Comparison of ENCODE assay signal across 29 mouse cellular contexts in the genomic region with DNA sequence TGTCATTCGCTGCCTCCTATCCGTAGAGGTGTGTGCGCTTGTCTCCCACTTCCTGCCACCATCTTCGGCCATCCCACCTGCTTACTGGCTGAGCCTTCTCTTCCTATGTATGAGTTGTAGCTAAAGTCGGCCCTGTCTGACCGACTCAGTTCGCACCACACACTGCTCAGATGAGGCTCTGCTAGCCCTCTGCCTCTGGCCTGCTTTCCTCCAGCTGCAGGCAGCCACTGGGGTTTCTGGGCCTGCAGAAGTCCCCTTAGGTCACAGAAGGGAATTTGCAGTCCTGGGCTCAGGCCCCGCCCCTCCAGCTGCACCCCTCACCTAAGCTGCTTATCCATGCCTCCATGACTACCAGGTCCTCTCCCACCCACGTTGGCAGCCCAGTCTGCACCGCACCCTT. TPM values are rescaled to one million over a fixed set of nuclear protein-coding genes. Genes with fewer than 3 reads are reported as not detected.
DNase-seq lines count a peak whose midpoint lies in the region; ATAC-seq and TF ChIP-seq lines count a peak whose summit lies in the region.
"Had no signal": no experiment of that assay in that cellular context is flagged by ENCODE, and none has a peak within 500 bp of the region (broad histone marks: within the 10 kb centered on the region; RNA-seq: fewer than 3 reads in every experiment).

No protein-coding gene starts in this region.

- DNase-seq in limb, embryonic 10.5 days (ENCODE audit: low spot score): no peak
- DNase-seq in CD4-positive helper T cell, adult 2 months (ENCODE audit: low read depth, low spot score): peak; percentile 12
- peak; percentile 29 for DNase-seq in ES-CJ7 (ENCODE audit: low read depth, low spot score)
- DNase-seq in retina, postnatal 1 day: peak; percentile 58
- no peak for DNase-seq in right cerebral cortex, postnatal 36 days (ENCODE audit: low spot score in 2 of 2)
- DNase-seq: adrenal gland, adult 2 months; adrenal gland, postnatal 36 days; cerebellum, adult 18-20 months; cerebellum, postnatal 10 days; gastrocnemius, postnatal 25 days; heart, adult 2 months; heart, postnatal 10 days; kidney, adult 8-10 months; kidney, postnatal 4 days; lung, embryonic 14.5 days; thymus, adult 2 months; thymus, postnatal 4 days had no signal

- H3K9ac ChIP-seq in limb, embryonic 12.5 days (replicated peaks): no peak overlapping the region
- no peak overlapping the region for H3K9ac ChIP-seq in intestine, postnatal 0 days (ENCODE audit: low read depth, low read length)
- H3K9ac ChIP-seq: heart, embryonic 13.5 days; hindbrain, embryonic 15.5 days; intestine, embryonic 15.5 days; limb, embryonic 15.5 days; liver, embryonic 14.5 days; lung, embryonic 14.5 days; midbrain, embryonic 12.5 days; neural tube, embryonic 12.5 days had no signal

- no peak for TF ChIP-seq CTCF in intestine, postnatal 0 days (IDR thresholded peaks at IDR 0.05; ENCODE audit: low read depth)

- H3K9me3 ChIP-seq in limb, embryonic 12.5 days: no peaks in the 10 kb centered on the region
- no peaks in the 10 kb centered on the region for H3K9me3 ChIP-seq in limb, embryonic 10.5 days (replicated peaks)
- H3K9me3 ChIP-seq in intestine, postnatal 0 days (ENCODE audit: control insufficient read depth): no peaks in the 10 kb centered on the region
- H3K9me3 ChIP-seq: heart, embryonic 13.5 days; hindbrain, embryonic 15.5 days; intestine, embryonic 15.5 days; limb, embryonic 15.5 days; midbrain, embryonic 12.5 days; neural tube, embryonic 12.5 days had no signal

- H3K4me3 ChIP-seq in limb, embryonic 12.5 days (replicated peaks): no peak overlapping the region
- no peak overlapping the region for H3K4me3 ChIP-seq in limb, embryonic 10.5 days
- H3K4me3 ChIP-seq in intestine, postnatal 0 days (ENCODE audit: low read depth, low read length): no peak overlapping the region
- H3K4me3 ChIP-seq: heart, adult 2 months; heart, embryonic 13.5 days; hindbrain, embryonic 15.5 days; intestine, embryonic 15.5 days; limb, embryonic 15.5 days; midbrain, embryonic 12.5 days; myocyte; neural tube, embryonic 12.5 days had no signal

- WGBS in limb, embryonic 12.5 days: 70% methylated on average over 10 of the region's 10 CpGs
- 74% methylated on average over 10 of the region's 10 CpGs for WGBS in limb, embryonic 10.5 days
- WGBS in intestine, postnatal 0 days: 77% methylated on average over 10 of the region's 10 CpGs

- H3K4me2 ChIP-seq in limb, embryonic 12.5 days: no peak overlapping the region
- no peak overlapping the region for H3K4me2 ChIP-seq in intestine, postnatal 0 days (replicated peaks; ENCODE audit: low read depth)
- H3K4me2 ChIP-seq: heart, embryonic 13.5 days; hindbrain, embryonic 15.5 days; intestine, embryonic 15.5 days; limb, embryonic 15.5 days; lung, embryonic 14.5 days; midbrain, embryonic 12.5 days; neural tube, embryonic 12.5 days had no signal

- no peaks in the 10 kb centered on the region for H3K36me3 ChIP-seq in limb, embryonic 12.5 days
- H3K36me3 ChIP-seq in limb, embryonic 10.5 days: no peaks in the 10 kb centered on the region
- H3K36me3 ChIP-seq in intestine, postnatal 0 days (ENCODE audit: control insufficient read depth, insufficient read depth): no peaks in the 10 kb centered on the region
- H3K36me3 ChIP-seq: hindbrain, embryonic 15.5 days; intestine, embryonic 15.5 days; limb, embryonic 15.5 days; midbrain, embryonic 12.5 days; neural tube, embryonic 12.5 days had no signal

- H3K27ac ChIP-seq in limb, embryonic 12.5 days: 0 out of 2 replicates have a peak overlapping the region, but pooled peaks have one; percentile 5
- no peak overlapping the region for H3K27ac ChIP-seq in limb, embryonic 10.5 days
- no peak overlapping the region for H3K27ac ChIP-seq in intestine, postnatal 0 days (ENCODE audit: low read depth, low read length)
- H3K27ac ChIP-seq: heart, adult 2 months; heart, embryonic 13.5 days; hindbrain, embryonic 15.5 days; intestine, embryonic 15.5 days; kidney, postnatal 0 days; limb, embryonic 15.5 days; liver, embryonic 14.5 days; midbrain, embryonic 12.5 days; neural tube, embryonic 12.5 days had no signal

- ATAC-seq in limb, embryonic 12.5 days (ENCODE audit: insufficient number of reproducible peaks, insufficient read depth, low FRiP score, low TSS enrichment, low read depth): no peak
- no peak for ATAC-seq in intestine, postnatal 0 days
- ATAC-seq: forebrain, embryonic 14.5 days; intestine, embryonic 15.5 days had no signal

- peaks cover 40% of the 10 kb centered on the region for H3K4me1 ChIP-seq in limb, embryonic 12.5 days (replicated peaks)
- peaks cover 35% of the 10 kb centered on the region for H3K4me1 ChIP-seq in limb, embryonic 10.5 days
- H3K4me1 ChIP-seq in intestine, postnatal 0 days (replicated peaks; ENCODE audit: control insufficient read depth, insufficient read depth, low read length): peaks cover 21% of the 10 kb centered on the region; the same call in 1 of the 2 replicates
- H3K4me1 ChIP-seq: hindbrain, embryonic 15.5 days had no signal

- no peaks in the 10 kb centered on the region for H3K27me3 ChIP-seq in limb, embryonic 12.5 days
- H3K27me3 ChIP-seq in limb, embryonic 10.5 days (ENCODE audit: low read depth, poor library complexity, severe bottlenecking): no peaks in the 10 kb centered on the region
- H3K27me3 ChIP-seq in intestine, postnatal 0 days (replicated peaks; ENCODE audit: control insufficient read depth, insufficient read depth, low read length): no peaks in the 10 kb centered on the region
- H3K27me3 ChIP-seq: heart, embryonic 13.5 days; hindbrain, embryonic 15.5 days; intestine, embryonic 15.5 days; limb, embryonic 15.5 days; midbrain, embryonic 12.5 days; neural tube, embryonic 12.5 days had no signal

RNA-seq across cellular contexts. Expression of gene Myo1e, which starts 39.3 kb away (rescaled TPM):
- polyA plus RNA-seq in limb, embryonic 12.5 days (2016; fragmentation: Nextera tagmentation; extraction: Ambion mirVana): 24.6 and 26.8 TPM in 2 replicates
- polyA plus RNA-seq in limb, embryonic 10.5 days (2016; fragmentation: Nextera tagmentation; extraction: Ambion mirVana): 13.3 and 18.9 TPM in 2 replicates
- 15.2 and 16.2 TPM in 2 replicates for polyA plus RNA-seq in intestine, postnatal 0 days (2015; fragmentation: Nextera tagmentation; extraction: Ambion mirVana)

Comparison
In these comparisons a context has a peak if more than half of its experiments do, and no peak if none do; other contexts are left out.
1. DNase-seq: peak in CD4-positive helper T cell, adult 2 months (single experiment), ES-CJ7 (single experiment) and retina, postnatal 1 day (single experiment); none in limb, embryonic 10.5 days (single experiment) and right cerebral cortex, postnatal 36 days (0 of 2).